Mouse (Mus musculus) thymus, adult 2 months (tissue): ENCODE data around the gene Rpl24.

Experiments used
- CTCF ChIP-seq: fragments of 200-500 bp; IDR thresholded peaks from 2 replicates; pipeline ENCODE4 v1.5.1; 2012; ENCODE audit warnings: mild to moderate bottlenecking, control low read depth, low read length, moderate library complexity, borderline replicate concordance; ENCODE audit not compliant: control insufficient read depth, poor library complexity, insufficient read depth; ENCODE audit errors: extremely low read depth
- POLR2A ChIP-seq: fragments of 200-500 bp; IDR thresholded peaks from 2 replicates; pipeline ENCODE4 v1.6.1; 2012; ENCODE audit warnings: mild to moderate bottlenecking, low read length, control low read depth, moderate library complexity; ENCODE audit not compliant: control insufficient read depth, poor library complexity, insufficient read depth; ENCODE audit errors: extremely low read depth

DNA sequence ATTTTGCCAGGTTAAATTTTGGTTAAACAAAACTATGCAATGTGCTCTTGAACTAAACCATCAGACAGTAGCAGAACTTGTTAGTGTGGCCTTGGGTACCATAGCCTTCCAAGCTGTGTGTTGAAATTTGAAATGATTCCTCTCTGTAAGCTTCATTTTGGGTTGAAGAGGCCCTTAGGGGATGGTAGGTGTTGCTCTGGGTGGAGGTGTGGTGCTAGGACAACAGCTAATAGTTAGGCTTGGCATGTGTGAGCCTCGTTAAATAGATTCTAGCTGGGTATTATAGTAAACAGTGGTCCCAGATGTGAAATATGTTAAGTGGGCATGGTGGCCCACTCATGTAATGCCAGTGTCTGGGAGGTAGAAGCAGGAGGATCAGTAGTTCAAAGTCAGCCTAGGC, 1.1 kb downstream of the Rpl24 start:
- TF ChIP-seq CTCF: no peak
- no peak for TF ChIP-seq POLR2A
